Mouse (Mus musculus) heart, embryonic 10.5 days (tissue): Measurements from ENCODE around the gene Gucy2c. TPM values are rescaled to one million over a fixed set of nuclear protein-coding genes. Genes with fewer than 3 reads are reported as not detected.

Experiments used
- DNase-seq: peaks from one replicate; pipeline ENCODE4 v3.0.0-alpha.2; 2017; ENCODE audit warnings: low spot score
- H3K27ac ChIP-seq: fragments of 300-500 bp; sonication (generic); 2 replicates; pipeline ENCODE4 v1.5.1; 2016; ENCODE audit warnings: mild to moderate bottlenecking
- H3K27me3 ChIP-seq: fragments of 300-500 bp; sonication (generic); 2 replicates; pipeline ENCODE4 v1.6.1; 2016; ENCODE audit warnings: mild to moderate bottlenecking; ENCODE audit not compliant: poor library complexity, insufficient read depth, severe bottlenecking
- H3K36me3 ChIP-seq: fragments of 300-500 bp; sonication (generic); 2 replicates; pipeline ENCODE4 v1.6.1; 2016; ENCODE audit warnings: mild to moderate bottlenecking, moderate library complexity
- H3K4me1 ChIP-seq: fragments of 300-500 bp; sonication (generic); 2 replicates; pipeline ENCODE4 v1.6.1; 2016; ENCODE audit warnings: mild to moderate bottlenecking
- H3K4me3 ChIP-seq: fragments of 300-500 bp; sonication (generic); 2 replicates; pipeline ENCODE4 v1.5.1; 2016; ENCODE audit warnings: mild to moderate bottlenecking, moderate library complexity
- H3K9me3 ChIP-seq: fragments of 300-500 bp; sonication (generic); 2 replicates; pipeline ENCODE4 v1.6.1; 2016; ENCODE audit warnings: mild to moderate bottlenecking, moderate library complexity
- WGBS: fragments of 180-500 bp; shearing (Covaris S2); methylation state at CpG from one replicate; pipeline ENCODE4 v1.1.7; 2016; 5-methylcytosine and 5-hydroxymethylcytosine counted together
- polyA plus RNA-seq: library from polyadenylated mRNA; unstranded; fragments of >200 nt; fragmentation: Nextera tagmentation; extraction: Ambion mirVana; gene quantifications from 2 replicates; pipeline ENCODE4 v1.2.1, GENCODE M21; 2016

The Gucy2c gene
- polyA plus RNA-seq, 1 experiment from 2014 or later, result 0.10 TPM

GRCm38 (mm10) chr6:136668266-136668986 is 113.1 kb downstream of the Gucy2c start:
- Histone ChIP-seq H3K27ac (0 out of 2 replicates have a peak overlapping the region, but pooled peaks have one; percentile 29), H3K4me3 (no peak overlapping the region), H3K27me3 (peaks cover 8% of the 10 kb centered on the region), H3K36me3 (no peaks in the 10 kb centered on the region), H3K4me1 (peaks cover 25% of the 10 kb centered on the region), H3K9me3 (no peaks in the 10 kb centered on the region)
- peak; percentile 82 for DNase-seq
- 37% methylated on average over 14 of the region's 14 CpGs for WGBS

GRCm38 (mm10) chr6:136662063-136662462 is 119.5 kb downstream of the Gucy2c start:
- DNase-seq, result no peak
- Histone ChIP-seq H3K36me3 (no peaks in the 10 kb centered on the region), H3K27me3 (peaks cover 47% of the 10 kb centered on the region), H3K9me3 (no peaks in the 10 kb centered on the region), H3K27ac (peak overlapping the region; percentile 65), H3K4me1 (peaks cover 14% of the 10 kb centered on the region), H3K4me3 (peak overlapping the region; percentile 67)
- WGBS, result 17% methylated on average over 11 of the region's 11 CpGs

- Histone ChIP-seq H3K4me1 (peaks cover 14% of the 10 kb centered on the region), H3K4me3 (peak within 1 kb of the TSS; percentile 67), H3K9me3 (no peaks in the 10 kb centered on the region), H3K36me3 (no peaks in the 10 kb centered on the region), H3K27ac (peak within 1 kb of the TSS; percentile 65), H3K27me3 (peaks cover 47% of the 10 kb centered on the region)
- WGBS, result under 1% methylated on average over 19 of the region's 19 CpGs
- no peak for DNase-seq
Measured at GRCm38 (mm10) chr6:136661706-136662016, 119.9 kb downstream of the Gucy2c start, which contains the start of gene Plbd1. Plbd1 (minus strand) TSS chr6:136661928.

GRCm38 (mm10) chr6:136660831-136661705 is 120.5 kb downstream of the Gucy2c start:
- H3K27me3 ChIP-seq, result peaks cover 47% of the 10 kb centered on the region
- DNase-seq, result no peak
- H3K36me3 ChIP-seq, result no peaks in the 10 kb centered on the region
- peak overlapping the region; percentile 65 for H3K27ac ChIP-seq
- H3K4me1 ChIP-seq, result peaks cover 14% of the 10 kb centered on the region
- H3K4me3 ChIP-seq, result peak overlapping the region; percentile 67
- 11% methylated on average over 34 of the region's 34 CpGs for WGBS
- H3K9me3 ChIP-seq, result no peaks in the 10 kb centered on the region

- Histone ChIP-seq H3K27me3 (peaks cover 47% of the 10 kb centered on the region), H3K4me1 (peaks cover 14% of the 10 kb centered on the region), H3K36me3 (no peaks in the 10 kb centered on the region), H3K9me3 (no peaks in the 10 kb centered on the region), H3K4me3 (no peak overlapping the region), H3K27ac (no peak overlapping the region)
- 87% methylated on average over 9 of the region's 9 CpGs for WGBS
- DNase-seq, result no peak
Measured at GRCm38 (mm10) chr6:136659226-136659625, 122.3 kb downstream of the Gucy2c start.

- Histone ChIP-seq H3K36me3 (no peaks in the 10 kb centered on the region), H3K27ac (no peak overlapping the region), H3K4me3 (no peak overlapping the region), H3K27me3 (peaks cover 38% of the 10 kb centered on the region), H3K4me1 (peaks cover 14% of the 10 kb centered on the region), H3K9me3 (no peaks in the 10 kb centered on the region)
- WGBS, result 66% methylated on average over 4 of the region's 4 CpGs
- no peak for DNase-seq
Measured at GRCm38 (mm10) chr6:136658303-136658702, 123.3 kb downstream of the Gucy2c start.

GRCm38 (mm10) chr6:136655786-136656185 is 125.8 kb downstream of the Gucy2c start:
- WGBS, result 58% methylated on average over 11 of the region's 11 CpGs
- DNase-seq, result no peak
- Histone ChIP-seq H3K27ac (no peak overlapping the region), H3K4me3 (0 out of 2 replicates have a peak overlapping the region, but pooled peaks have one; percentile 28), H3K27me3 (peaks cover 15% of the 10 kb centered on the region), H3K4me1 (peaks cover 7% of the 10 kb centered on the region; the same call in 1 of the 2 replicates), H3K9me3 (no peaks in the 10 kb centered on the region), H3K36me3 (no peaks in the 10 kb centered on the region)

- Histone ChIP-seq H3K27ac (no peak overlapping the region), H3K4me1 (0 out of 2 replicates have a peak, but pooled peaks cover 6% of the 10 kb centered on the region), H3K36me3 (no peaks in the 10 kb centered on the region), H3K9me3 (no peaks in the 10 kb centered on the region), H3K4me3 (no peak overlapping the region), H3K27me3 (0 out of 2 replicates have a peak, but pooled peaks cover 2% of the 10 kb centered on the region)
- WGBS, result 95% methylated on average over 20 of the region's 20 CpGs
- no peak for DNase-seq
Measured at GRCm38 (mm10) chr6:136654470-136654869, 127.1 kb downstream of the Gucy2c start.

GRCm38 (mm10) chr6:136653331-136653730 is 128.2 kb downstream of the Gucy2c start:
- WGBS, result 54% methylated on average over 5 of the region's 5 CpGs
- Histone ChIP-seq H3K4me1 (0 out of 2 replicates have a peak, but pooled peaks cover 6% of the 10 kb centered on the region), H3K36me3 (no peaks in the 10 kb centered on the region), H3K27ac (no peak overlapping the region), H3K4me3 (no peak overlapping the region), H3K27me3 (no peaks in the 10 kb centered on the region), H3K9me3 (no peaks in the 10 kb centered on the region)
- DNase-seq, result no peak

- H3K4me1 ChIP-seq, result peaks cover 10% of the 10 kb centered on the region
- no peaks in the 10 kb centered on the region for H3K9me3 ChIP-seq
- no peak overlapping the region for H3K27ac ChIP-seq
- WGBS, result 88% methylated on average over 8 of the region's 8 CpGs
- no peaks in the 10 kb centered on the region for H3K27me3 ChIP-seq
- no peaks in the 10 kb centered on the region for H3K36me3 ChIP-seq
- no peak overlapping the region for H3K4me3 ChIP-seq
- no peak for DNase-seq
Measured at GRCm38 (mm10) chr6:136650664-136651063, 130.9 kb downstream of the Gucy2c start.

- no peaks in the 10 kb centered on the region for H3K27me3 ChIP-seq
- 67% methylated on average over 10 of the region's 10 CpGs for WGBS
- H3K9me3 ChIP-seq, result no peaks in the 10 kb centered on the region
- H3K36me3 ChIP-seq, result no peaks in the 10 kb centered on the region
- no peak overlapping the region for H3K27ac ChIP-seq
- peaks cover 5% of the 10 kb centered on the region for H3K4me1 ChIP-seq
- no peak for DNase-seq
- no peak overlapping the region for H3K4me3 ChIP-seq
Measured at GRCm38 (mm10) chr6:136647455-136647861, 134.1 kb downstream of the Gucy2c start.
